Mouse (Mus musculus) induced T-regulatory cell, adult 2 months (primary cell): ENCODE measurements around the gene Fam234a.
"Not testable (repeated sequence)": the region's sequence is repeated elsewhere in the genome, so short reads cannot be mapped to it uniquely, and the experiment has no call there.

Experiments used
- DNase-seq: peaks from one replicate; pipeline ENCODE4 v3.0.0-alpha.2; 2012; ENCODE audit warnings: low read depth

Fam234a gene

GRCm38 (mm10) chr17:26244101-26244841, at the start of gene Fam234a:
Fam234a (minus strand) TSS chr17:26244242.
- DNase-seq = peak; percentile 98

- DNase-seq = no peak
These were observed 45.4 kb upstream of the Fam234a start for GRCm38 (mm10) chr17:26289475-26289874.

- DNase-seq = no peak
These were observed 42.3 kb upstream of the Fam234a start for GRCm38 (mm10) chr17:26286199-26286955.

- peak; percentile 67 for DNase-seq
These were observed 32.7 kb upstream of the Fam234a start for GRCm38 (mm10) chr17:26276711-26277110.

- DNase-seq = no peak
These were observed 31.9 kb upstream of the Fam234a start for GRCm38 (mm10) chr17:26275933-26276332.

GRCm38 (mm10) chr17:26272586-26272985, 28.5 kb upstream of the Fam234a start:
- DNase-seq = no peak

- not testable (repeated sequence) for DNase-seq
These were observed 25.5 kb upstream of the Fam234a start for GRCm38 (mm10) chr17:26269577-26269976.

- DNase-seq = peak; percentile 46
These were observed 24.8 kb upstream of the Fam234a start for GRCm38 (mm10) chr17:26268851-26269250.

GRCm38 (mm10) chr17:26262384-26262783, 18.3 kb upstream of the Fam234a start:
- no peak for DNase-seq

- DNase-seq = peak; percentile 49
These were observed 17.8 kb upstream of the Fam234a start for GRCm38 (mm10) chr17:26261826-26262225.

GRCm38 (mm10) chr17:26255313-26255712, 11.3 kb upstream of the Fam234a start:
- DNase-seq = no peak

GRCm38 (mm10) chr17:26253399-26253798, 9.4 kb upstream of the Fam234a start:
- no peak for DNase-seq

- peak; percentile 94 for DNase-seq
These were observed 8.7 kb upstream of the Fam234a start, which contains the start of gene Luc7l for GRCm38 (mm10) chr17:26252539-26253251. Luc7l (plus strand) TSS chr17:26252896.

- DNase-seq = no peak
These were observed 8.0 kb upstream of the Fam234a start for GRCm38 (mm10) chr17:26251886-26252538.

- peak; percentile 85 for DNase-seq
These were observed 456 bp downstream of the Fam234a start for GRCm38 (mm10) chr17:26243471-26244100.

GRCm38 (mm10) chr17:26240990-26241389, 3.1 kb downstream of the Fam234a start:
- no peak for DNase-seq

- DNase-seq = peak; percentile 77
These were observed 3.8 kb downstream of the Fam234a start for GRCm38 (mm10) chr17:26240120-26240790.

- DNase-seq = peak; percentile 36
These were observed 4.5 kb downstream of the Fam234a start for GRCm38 (mm10) chr17:26239551-26239950.

- DNase-seq = no peak
These were observed 6.4 kb downstream of the Fam234a start for GRCm38 (mm10) chr17:26237667-26238066.

- peak; percentile 49 for DNase-seq
These were observed 8.8 kb downstream of the Fam234a start for GRCm38 (mm10) chr17:26235077-26235815.
